In genomic region chr19:46869049-46869448, GRCm38 (mm10) we compare ENCODE assay signal across 12 mouse cellular contexts.
DNase-seq lines count a peak whose midpoint lies in the region; ATAC-seq and TF ChIP-seq lines count a peak whose summit lies in the region.
"Had no signal": no experiment of that assay in that cellular context is flagged by ENCODE, and none has a peak within 500 bp of the region (broad histone marks: within the 10 kb centered on the region; RNA-seq: fewer than 3 reads in every experiment).

No protein-coding gene starts in this region.

- no peaks in the 10 kb centered on the region for H3K9me3 ChIP-seq in liver, postnatal 0 days (ENCODE audit: low read length)
- H3K9me3 ChIP-seq in lung, embryonic 15.5 days, result no peaks in the 10 kb centered on the region
- H3K9me3 ChIP-seq in forebrain, embryonic 13.5 days (replicated peaks), result no peaks in the 10 kb centered on the region
- H3K9me3 ChIP-seq: embryonic facial prominence, embryonic 13.5 days; liver, embryonic 13.5 days; stomach, embryonic 15.5 days had no signal

- H3K27me3 ChIP-seq in liver, postnatal 0 days (ENCODE audit: insufficient read depth, low read length), result no peaks in the 10 kb centered on the region
- H3K27me3 ChIP-seq in lung, embryonic 15.5 days, result no peaks in the 10 kb centered on the region
- no peaks in the 10 kb centered on the region for H3K27me3 ChIP-seq in forebrain, embryonic 13.5 days
- H3K27me3 ChIP-seq: embryonic facial prominence, embryonic 13.5 days; liver, embryonic 13.5 days; stomach, embryonic 15.5 days had no signal

- no peak for TF ChIP-seq CTCF in liver, postnatal 0 days (IDR thresholded peaks at IDR 0.05; ENCODE audit: low read depth)

- 51% methylated on average over 11 of the region's 11 CpGs for WGBS in liver, postnatal 0 days (ENCODE audit: insufficient replicate concordance)
- WGBS in lung, embryonic 15.5 days, result 42% methylated on average over 11 of the region's 11 CpGs
- WGBS in forebrain, embryonic 13.5 days, result 58% methylated on average over 11 of the region's 11 CpGs

- no peak overlapping the region for H3K9ac ChIP-seq in liver, postnatal 0 days (replicated peaks)
- no peak overlapping the region for H3K9ac ChIP-seq in lung, embryonic 15.5 days
- H3K9ac ChIP-seq in forebrain, embryonic 13.5 days, result no peak overlapping the region
- H3K9ac ChIP-seq: embryonic facial prominence, embryonic 13.5 days; forebrain, postnatal 0 days; liver, embryonic 13.5 days; stomach, embryonic 15.5 days had no signal

- H3K4me2 ChIP-seq in liver, postnatal 0 days (ENCODE audit: low read depth, low read length), result peak overlapping the region; percentile 46; the same call in 1 of the 2 replicates
- H3K4me2 ChIP-seq in lung, embryonic 15.5 days, result peak overlapping the region; percentile 9; the same call in 1 of the 2 replicates
- no peak overlapping the region for H3K4me2 ChIP-seq in forebrain, embryonic 13.5 days
- H3K4me2 ChIP-seq: embryonic facial prominence, embryonic 13.5 days; liver, embryonic 13.5 days; stomach, embryonic 15.5 days had no signal

- H3K27ac ChIP-seq in liver, postnatal 0 days (ENCODE audit: low read depth), result no peak overlapping the region
- no peak overlapping the region for H3K27ac ChIP-seq in lung, embryonic 15.5 days
- no peak overlapping the region for H3K27ac ChIP-seq in forebrain, embryonic 13.5 days
- H3K27ac ChIP-seq: embryonic facial prominence, embryonic 13.5 days; liver, embryonic 13.5 days; stomach, embryonic 15.5 days had no signal

- peaks cover 15% of the 10 kb centered on the region for H3K4me1 ChIP-seq in liver, postnatal 0 days (ENCODE audit: insufficient read depth)
- H3K4me1 ChIP-seq in lung, embryonic 15.5 days, result peaks cover 14% of the 10 kb centered on the region; the same call in 1 of the 2 replicates
- 0 out of 2 replicates have a peak, but pooled peaks cover 4% of the 10 kb centered on the region for H3K4me1 ChIP-seq in forebrain, embryonic 13.5 days

- DNase-seq in liver, postnatal 0 days, result no peak
- no peak for DNase-seq in liver
- peak; percentile 51 for DNase-seq in ZHBTc4 (ENCODE audit: low read depth, low spot score)
- peak; percentile 30 to 37 for DNase-seq in thymus, postnatal 10 days (ENCODE audit: low spot score in 2 of 2)
- DNase-seq in gastrocnemius, adult 8-10 months (ENCODE audit: low spot score in 2 of 2), result no peak

- H3K36me3 ChIP-seq in liver, postnatal 0 days (replicated peaks; ENCODE audit: insufficient read depth, low read length), result 0 out of 2 replicates have a peak, but pooled peaks cover 3% of the 10 kb centered on the region
- no peaks in the 10 kb centered on the region for H3K36me3 ChIP-seq in lung, embryonic 15.5 days
- no peaks in the 10 kb centered on the region for H3K36me3 ChIP-seq in forebrain, embryonic 13.5 days (ENCODE audit: poor library complexity, severe bottlenecking)
- H3K36me3 ChIP-seq: embryonic facial prominence, embryonic 13.5 days; liver, embryonic 13.5 days; stomach, embryonic 15.5 days had no signal

- no peak for TF ChIP-seq EP300 in liver, postnatal 0 days (IDR thresholded peaks at IDR 0.05; ENCODE audit: low read depth)

- H3K4me3 ChIP-seq in liver, postnatal 0 days (ENCODE audit: low read depth, low read length), result no peak overlapping the region
- no peak overlapping the region for H3K4me3 ChIP-seq in lung, embryonic 15.5 days
- no peak overlapping the region for H3K4me3 ChIP-seq in forebrain, embryonic 13.5 days
- H3K4me3 ChIP-seq: embryonic facial prominence, embryonic 13.5 days; liver, embryonic 13.5 days; myocyte; stomach, embryonic 15.5 days had no signal

- ATAC-seq in liver, postnatal 0 days, result no peak
- ATAC-seq in lung, embryonic 15.5 days (ENCODE audit: borderline replicate concordance, extremely low read depth, low FRiP score, low TSS enrichment), result 0 out of 2 replicates have a peak, but pooled peaks have one; percentile 29
- ATAC-seq in forebrain, embryonic 13.5 days, result no peak

Comparison
In these comparisons a context has a peak if more than half of its experiments do, and no peak if none do; other contexts are left out.
1. DNase-seq: peak in ZHBTc4 (single experiment) and thymus, postnatal 10 days (2 of 2); none in liver, postnatal 0 days (single experiment), liver (single experiment) and gastrocnemius, adult 8-10 months (0 of 2).